Mouse (Mus musculus) gastrocnemius, postnatal 25 days (tissue): ENCODE data around the gene Olfr342. TPM values are rescaled to one million over a fixed set of nuclear protein-coding genes. Genes with fewer than 3 reads are reported as not detected.

Source experiments
- DNase-seq: peaks from one replicate; pipeline ENCODE4 v3.0.0; 2022
- long read RNA-seq, 2 experiments: library from polyadenylated mRNA; stranded (forward); transcript quantifications; one replicate each; pipeline ENCODE4 v2.0.0; 2021
- total RNA-seq, 2 experiments: library from RNA; stranded (reverse); gene quantifications; 1 replicate in 1 of 2; 2 replicates in 1 of 2; pipeline ENCODE4 v1.2.3; 2021

Olfr342 gene
- total RNA-seq, result not detected
- long read RNA-seq, experiment 1, result 0 reads
- long read RNA-seq, experiment 2, result 0 reads

- DNase-seq, result no peak
Measured at GRCm38 (mm10) chr2:36524698-36525097, at the start of gene Olfr342. Gene Olfr342, plus strand, starts transcription at chr2:36524998.

- DNase-seq, result no peak
Measured at GRCm38 (mm10) chr2:36482368-36482767, 42.4 kb upstream of the Olfr342 start, which contains the start of gene Olfr341. Gene Olfr341, minus strand, starts transcription at chr2:36482468.

GRCm38 (mm10) chr2:36565156-36565555 is 40.4 kb downstream of the Olfr342 start:
- no peak for DNase-seq

- DNase-seq, result no peak
Measured at GRCm38 (mm10) chr2:36566362-36566761, 41.6 kb downstream of the Olfr342 start, which contains the start of gene Olfr344. Gene Olfr344, plus strand, starts transcription at chr2:36566662.

- DNase-seq, result no peak
Measured at GRCm38 (mm10) chr2:36567022-36567421, 42.2 kb downstream of the Olfr342 start.

- DNase-seq, result no peak
Measured at GRCm38 (mm10) chr2:36567845-36568244, 43.0 kb downstream of the Olfr342 start.

Other genes starting within 250 kb of the Olfr342 start
- not detected for gene Olfr338, start 151.5 kb upstream of the Olfr342 start, total RNA-seq
- gene Olfr339, start 106.1 kb upstream of the Olfr342 start, total RNA-seq, result not detected
- gene Olfr340, start 72.4 kb upstream of the Olfr342 start, total RNA-seq, result not detected
- not detected for gene Olfr341, start 42.5 kb upstream of the Olfr342 start, total RNA-seq
- not detected for gene Olfr344, start 41.7 kb downstream of the Olfr342 start, total RNA-seq
- gene Olfr345, start 115.0 kb downstream of the Olfr342 start, total RNA-seq, result not detected
- not detected for gene Olfr346, start 160.8 kb downstream of the Olfr342 start, total RNA-seq
- not detected for gene Olfr347, start 206.9 kb downstream of the Olfr342 start, total RNA-seq